Mouse (Mus musculus): ENCODE measurements around the gene 1700020A23Rik. TPM values are rescaled to one million over a fixed set of nuclear protein-coding genes. Genes with fewer than 3 reads are reported as not detected.
"Not testable (repeated sequence)": the region's sequence is repeated elsewhere in the genome, so short reads cannot be mapped to it uniquely, and the experiment has no call there.

Gene 1700020A23Rik
- polyA plus RNA-seq (2012; rRNA removed): not detected in 2 replicates

- WGBS: 88% methylated on average over 1 of the region's 1 CpGs
- DNase-seq (ENCODE audit: low read depth, low spot score): no peak
Measured at GRCm38 (mm10) chr2:130404939-130405338, at the start of gene 1700020A23Rik, which contains the start of gene Gm28372. Gene 1700020A23Rik (plus strand): TSS chr2:130405259. Gene Gm28372 (plus strand): TSS chr2:130405239.

- WGBS: 87% methylated on average over 5 of the region's 5 CpGs
- DNase-seq (ENCODE audit: low read depth, low spot score): no peak
Measured at GRCm38 (mm10) chr2:130357551-130357950, 47.5 kb upstream of the 1700020A23Rik start.

GRCm38 (mm10) chr2:130358852-130359251 lies 46.2 kb upstream of the 1700020A23Rik start:
- 18% methylated on average over 5 of the region's 5 CpGs for WGBS
- DNase-seq (ENCODE audit: low read depth, low spot score): no peak

DNA sequence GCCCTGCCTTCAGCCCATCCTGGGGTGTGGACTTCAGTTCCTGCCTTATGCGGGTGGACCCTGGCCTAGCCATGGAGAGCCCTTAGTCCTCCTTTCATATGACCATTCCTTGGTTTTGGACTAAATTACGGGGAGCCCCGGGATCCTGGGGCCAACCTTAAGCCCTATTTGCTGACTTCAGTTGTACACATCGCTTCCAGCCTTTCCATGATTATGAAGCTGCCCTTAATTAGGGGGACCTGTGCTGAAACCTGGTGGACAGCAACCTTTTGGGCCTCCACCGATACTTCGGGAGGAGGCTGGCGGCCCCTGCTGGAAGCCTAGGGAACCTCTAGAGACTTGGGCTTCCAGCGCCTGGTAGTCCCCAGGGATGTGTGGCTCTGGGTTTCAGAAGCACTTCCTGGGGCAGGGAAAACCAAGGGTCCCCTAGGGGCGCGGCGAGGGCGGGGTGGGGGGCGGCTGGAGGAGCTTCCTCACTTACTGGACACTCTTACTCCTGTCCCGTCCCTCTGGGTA lies 42.5 kb upstream of the 1700020A23Rik start:
- DNase-seq (ENCODE audit: low read depth, low spot score): no peak
- WGBS: 11% methylated on average over 14 of the region's 14 CpGs

- WGBS: 17% methylated on average over 30 of the region's 30 CpGs
- DNase-seq (ENCODE audit: low read depth, low spot score): no peak
Measured at GRCm38 (mm10) chr2:130365211-130366094, 39.6 kb upstream of the 1700020A23Rik start.

DNA sequence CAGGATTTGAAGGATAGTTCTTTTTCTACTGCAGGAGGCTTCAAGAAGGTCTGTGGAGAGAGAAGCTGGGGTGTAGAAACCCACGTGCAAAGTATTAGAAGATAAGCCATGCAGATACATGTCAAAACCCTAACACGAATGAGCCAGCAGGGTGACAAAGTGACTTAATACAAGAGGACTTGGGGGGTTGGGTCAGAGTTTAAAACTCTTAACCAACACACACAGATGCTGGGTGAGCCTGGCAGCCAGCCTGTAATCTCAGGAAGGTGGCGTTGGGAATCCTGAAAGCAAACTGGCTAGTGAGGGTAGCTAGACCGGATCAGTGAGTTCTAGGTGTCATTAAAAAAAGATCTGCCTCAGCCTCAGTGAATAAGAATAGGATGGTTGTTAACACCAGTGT lies 37.7 kb upstream of the 1700020A23Rik start:
- WGBS: 34% methylated on average over 4 of the region's 4 CpGs
- no peak for DNase-seq (ENCODE audit: low read depth, low spot score)

DNA sequence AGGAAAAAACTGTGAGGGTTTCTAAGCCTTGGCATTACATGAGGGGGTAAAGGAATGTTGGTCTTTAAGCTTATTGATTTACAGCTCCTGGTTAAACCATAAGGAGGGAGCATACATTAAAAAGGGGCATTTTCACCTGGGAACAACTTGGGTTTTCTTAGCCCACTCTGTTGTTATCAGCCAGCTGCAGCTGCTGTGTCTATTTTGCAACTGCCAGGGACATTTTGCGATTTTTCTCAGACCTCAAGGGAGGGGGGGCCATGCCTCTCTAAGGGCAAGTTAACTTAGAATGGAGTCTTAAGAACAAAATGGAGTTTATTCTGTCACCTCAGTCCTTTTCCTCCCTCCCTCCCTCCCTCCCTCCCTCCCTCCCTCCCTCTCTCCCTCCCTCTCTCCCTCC lies 32.0 kb upstream of the 1700020A23Rik start:
- 42% methylated on average over 1 of the region's 1 CpGs for WGBS
- not testable (repeated sequence) for DNase-seq (ENCODE audit: low read depth, low spot score)

DNA sequence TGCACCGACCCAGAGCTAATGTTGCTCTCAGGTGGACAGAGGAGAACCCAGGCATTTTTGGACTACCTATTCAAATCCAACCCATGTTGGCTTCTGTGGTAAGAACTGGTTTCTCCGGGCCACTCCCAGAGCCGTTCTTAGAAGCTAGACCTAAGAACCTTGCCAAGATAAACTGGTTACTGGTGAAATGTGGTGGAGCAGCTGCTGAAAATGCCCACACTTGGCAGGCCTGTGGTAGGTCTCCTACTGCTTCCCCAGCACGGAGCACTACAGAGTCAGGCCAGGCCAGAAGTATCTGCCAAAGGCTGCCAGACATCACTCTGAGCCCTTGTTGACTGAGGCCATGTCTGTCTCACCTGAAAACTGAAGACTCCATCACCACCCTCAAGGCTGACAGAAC lies 30.1 kb upstream of the 1700020A23Rik start:
- whole genome bisulfite sequencing: 53% methylated on average over 4 of the region's 4 CpGs
- no peak for DNase-seq (ENCODE audit: low read depth, low spot score)

DNA sequence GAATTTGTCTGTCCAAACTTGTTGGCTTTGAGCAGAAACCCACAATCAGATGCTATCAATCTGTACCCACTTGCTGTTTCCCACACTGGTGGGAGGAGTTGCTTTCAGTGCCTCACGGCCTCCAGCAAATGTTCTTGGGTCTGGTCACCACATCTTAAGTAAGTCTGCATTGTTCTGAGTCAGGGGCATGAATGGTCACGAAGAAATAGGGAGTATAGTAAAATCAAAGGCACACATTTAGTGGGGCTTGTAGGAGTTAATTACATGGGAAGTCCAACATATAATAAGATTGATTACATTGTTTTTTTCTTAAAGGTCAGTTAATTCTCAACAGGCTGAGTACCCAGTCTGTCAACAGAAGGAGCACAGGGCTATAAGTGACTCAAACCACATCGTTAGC lies 21.9 kb upstream of the 1700020A23Rik start:
- 44% methylated on average over 3 of the region's 3 CpGs for WGBS
- no peak for DNase-seq (ENCODE audit: low read depth, low spot score)

- 41% methylated on average over 6 of the region's 6 CpGs for whole genome bisulfite sequencing
- DNase-seq (ENCODE audit: low read depth, low spot score): no peak
Measured at GRCm38 (mm10) chr2:130383895-130384294, 21.2 kb upstream of the 1700020A23Rik start.

DNA sequence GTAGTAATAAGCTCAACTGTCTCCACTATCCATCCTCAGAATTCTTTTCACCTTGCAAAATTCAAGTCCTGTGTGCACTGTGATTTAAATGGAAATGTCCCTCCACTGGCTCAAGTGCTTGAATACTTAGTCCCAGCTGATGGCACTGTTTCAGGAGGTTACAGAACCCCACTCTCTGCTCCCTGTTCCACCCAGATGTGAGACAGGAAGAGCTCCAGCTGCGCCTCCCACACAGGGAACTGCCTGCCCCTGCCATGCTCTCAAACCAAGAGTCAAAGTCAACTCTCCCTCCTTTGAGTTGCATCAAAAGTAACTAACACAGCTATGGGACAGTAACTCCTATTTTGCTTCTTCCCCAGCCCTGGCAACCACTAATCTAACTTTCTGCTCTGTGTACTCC lies 18.8 kb upstream of the 1700020A23Rik start:
- DNase-seq (ENCODE audit: low read depth, low spot score): no peak
- WGBS: 69% methylated on average over 1 of the region's 1 CpGs

DNA sequence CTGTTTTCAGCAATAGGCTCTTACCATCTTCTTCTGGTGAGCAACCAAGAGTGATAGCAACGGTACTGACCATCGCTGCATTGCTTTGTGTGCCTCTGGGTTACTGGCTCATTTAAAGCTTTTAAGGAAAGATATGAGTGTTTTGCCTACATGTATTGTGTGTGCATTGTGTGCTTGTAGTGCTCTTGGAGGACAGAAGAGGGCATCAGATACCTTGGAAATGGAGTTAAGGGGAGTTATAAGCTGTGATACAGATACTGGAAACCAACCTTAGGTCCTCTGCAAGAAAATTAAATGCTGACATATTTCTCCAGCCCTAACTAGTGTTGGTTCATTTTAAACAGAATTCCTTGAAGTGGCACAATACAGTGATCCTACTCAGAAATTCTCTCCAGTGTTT lies 16.3 kb upstream of the 1700020A23Rik start:
- no peak for DNase-seq (ENCODE audit: low read depth, low spot score)

GRCm38 (mm10) chr2:130390993-130391625 lies 13.9 kb upstream of the 1700020A23Rik start:
- 45% methylated on average over 11 of the region's 11 CpGs for WGBS
- DNase-seq (ENCODE audit: low read depth, low spot score): no peak

More for the DNA sequence above, 16.3 kb upstream of the 1700020A23Rik start:
- WGBS: 87% methylated on average over 2 of the region's 2 CpGs

GRCm38 (mm10) chr2:130392836-130393235 lies 12.2 kb upstream of the 1700020A23Rik start:
- 77% methylated on average over 3 of the region's 3 CpGs for WGBS

GRCm38 (mm10) chr2:130395696-130396095 lies 9.4 kb upstream of the 1700020A23Rik start:
- WGBS: 91% methylated on average over 11 of the region's 11 CpGs
- DNase-seq (ENCODE audit: low read depth, low spot score): no peak

More at GRCm38 (mm10) chr2:130392836-130393235, 12.2 kb upstream of the 1700020A23Rik start:
- DNase-seq (ENCODE audit: low read depth, low spot score): no peak

GRCm38 (mm10) chr2:130397186-130397985 lies 7.7 kb upstream of the 1700020A23Rik start, which contains the start of gene Cpxm1:
Gene Cpxm1 (minus strand): TSS chr2:130397574.
- DNase-seq (ENCODE audit: low read depth, low spot score): no peak
- 3% methylated on average over 53 of the region's 53 CpGs for WGBS

- DNase-seq (ENCODE audit: low read depth, low spot score): no peak
- 19% methylated on average over 14 of the region's 14 CpGs for WGBS
Measured at GRCm38 (mm10) chr2:130398091-130398490, 7.0 kb upstream of the 1700020A23Rik start.

DNA sequence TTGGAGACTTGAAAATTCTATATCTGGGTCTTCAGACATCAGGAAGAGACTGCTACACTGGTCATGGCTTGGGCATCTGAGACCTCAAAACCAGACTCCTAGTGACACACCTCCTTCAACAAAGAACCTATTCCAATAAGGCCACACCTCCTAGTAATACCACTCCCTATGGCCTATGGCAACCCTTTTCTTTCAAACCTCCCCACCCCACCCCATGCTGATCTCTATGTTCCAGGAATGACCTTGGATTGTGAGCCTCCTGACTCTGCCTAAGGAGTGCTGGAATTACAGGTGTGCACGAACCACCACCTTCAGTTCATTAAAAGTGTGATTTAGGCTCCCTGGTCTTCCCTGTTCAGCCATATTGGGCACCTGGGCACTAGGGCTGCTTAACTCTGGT lies 5.0 kb upstream of the 1700020A23Rik start:
- WGBS: 87% methylated on average over 1 of the region's 1 CpGs
- no peak for DNase-seq (ENCODE audit: low read depth, low spot score)

- WGBS: 68% methylated on average over 4 of the region's 4 CpGs
- no peak for DNase-seq (ENCODE audit: low read depth, low spot score)
Measured at GRCm38 (mm10) chr2:130401891-130402290, 3.2 kb upstream of the 1700020A23Rik start.

GRCm38 (mm10) chr2:130406178-130406577 lies 1.1 kb downstream of the 1700020A23Rik start, which contains the start of gene Tmem239:
Gene Tmem239 (plus strand): TSS chr2:130406478.
- WGBS: 48% methylated on average over 2 of the region's 2 CpGs
- DNase-seq (ENCODE audit: low read depth, low spot score): no peak
